Mouse (Mus musculus): Measurements from ENCODE around the gene Gtpbp2.

Gtpbp2 gene

GRCm38 (mm10) chr17:46154336-46154735 lies 6.5 kb upstream of the Gtpbp2 start:
- no peak for DNase-seq

- no peak for DNase-seq
Observed at GRCm38 (mm10) chr17:46156680-46157079, 4.2 kb upstream of the Gtpbp2 start.

- DNase-seq, result no peak
Observed at GRCm38 (mm10) chr17:46157131-46157530, 3.7 kb upstream of the Gtpbp2 start.

GRCm38 (mm10) chr17:46159236-46159635 lies 1.6 kb upstream of the Gtpbp2 start:
- DNase-seq, result no peak

- peak; percentile 98 for DNase-seq
Observed at GRCm38 (mm10) chr17:46160090-46160662, 656 bp upstream of the Gtpbp2 start.

GRCm38 (mm10) chr17:46161179-46161578 lies 347 bp downstream of the Gtpbp2 start:
- DNase-seq, result peak; percentile 68

- DNase-seq, result no peak
Observed at GRCm38 (mm10) chr17:46161710-46162109, 878 bp downstream of the Gtpbp2 start.

GRCm38 (mm10) chr17:46162551-46162950 lies 1.7 kb downstream of the Gtpbp2 start:
- no peak for DNase-seq

GRCm38 (mm10) chr17:46162951-46163421 lies 2.2 kb downstream of the Gtpbp2 start:
- peak; percentile 81 for DNase-seq

GRCm38 (mm10) chr17:46164301-46164700 lies 3.5 kb downstream of the Gtpbp2 start:
- DNase-seq, result no peak

GRCm38 (mm10) chr17:46164791-46165190 lies 4.0 kb downstream of the Gtpbp2 start:
- no peak for DNase-seq

- DNase-seq, result no peak
Observed at GRCm38 (mm10) chr17:46165460-46165859, 4.6 kb downstream of the Gtpbp2 start.

GRCm38 (mm10) chr17:46166270-46166669 lies 5.4 kb downstream of the Gtpbp2 start:
- peak; percentile 27 for DNase-seq

- DNase-seq, result peak; percentile 36
Observed at GRCm38 (mm10) chr17:46167014-46167413, 6.2 kb downstream of the Gtpbp2 start.

GRCm38 (mm10) chr17:46168318-46168717 lies 7.5 kb downstream of the Gtpbp2 start:
- DNase-seq, result peak; percentile 32

- DNase-seq, result no peak
Observed at GRCm38 (mm10) chr17:46168768-46169167, 7.9 kb downstream of the Gtpbp2 start.

- DNase-seq, result peak; percentile 57
Observed at GRCm38 (mm10) chr17:46170538-46170937, 9.7 kb downstream of the Gtpbp2 start.

GRCm38 (mm10) chr17:46182273-46182672 lies 21.4 kb downstream of the Gtpbp2 start:
- DNase-seq, result peak; percentile 38

- DNase-seq, result no peak
Observed at GRCm38 (mm10) chr17:46188829-46189228, 28.0 kb downstream of the Gtpbp2 start.

- peak; percentile 7 for DNase-seq
Observed at GRCm38 (mm10) chr17:46201151-46201550, 40.3 kb downstream of the Gtpbp2 start.

- DNase-seq, result peak; percentile 94
Observed at GRCm38 (mm10) chr17:46202421-46203071, 41.7 kb downstream of the Gtpbp2 start, which contains the start of the genes Polh and Xpo5. Polh (minus strand) TSS chr17:46202645. Xpo5 (plus strand) TSS chr17:46202782.

- DNase-seq, result no peak
Observed at GRCm38 (mm10) chr17:46203078-46203477, 42.2 kb downstream of the Gtpbp2 start.

GRCm38 (mm10) chr17:46206676-46207075 lies 45.8 kb downstream of the Gtpbp2 start:
- no peak for DNase-seq

- no peak for DNase-seq
Observed at GRCm38 (mm10) chr17:46210550-46210949, 49.7 kb downstream of the Gtpbp2 start.

All from lung, postnatal 10 days (tissue).